ENCODE assay signal across 23 mouse cellular contexts in the genomic region with DNA sequence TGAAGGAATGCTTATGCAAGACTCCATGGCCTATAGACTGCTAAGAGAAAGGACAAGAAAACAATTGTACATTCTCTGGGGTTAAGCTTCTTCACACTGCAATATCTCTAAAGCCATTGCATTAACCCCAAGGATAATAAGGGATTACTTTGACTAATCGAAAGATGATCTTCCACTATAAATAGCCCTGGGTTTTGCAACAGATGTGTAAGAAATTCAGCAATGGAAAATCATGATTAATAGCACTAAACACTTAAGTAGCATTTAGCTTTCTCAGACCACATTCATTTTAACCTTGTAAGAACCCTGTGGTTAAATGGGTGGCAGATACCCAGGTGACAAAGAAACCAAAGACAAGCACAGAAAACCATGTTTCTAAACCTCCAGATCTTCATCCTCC.
DNase-seq lines count a peak whose midpoint lies in the region; TF ChIP-seq lines count a peak whose summit lies in the region.
"Had no signal": no experiment of that assay in that cellular context is flagged by ENCODE, and none has a peak within 500 bp of the region (broad histone marks: within the 10 kb centered on the region; RNA-seq: fewer than 3 reads in every experiment).

No protein-coding gene starts in this region.

- H3K9ac ChIP-seq in CH12.LX (ENCODE audit: insufficient read depth, low read depth) = no peak overlapping the region
- H3K9ac ChIP-seq: embryonic facial prominence, embryonic 13.5 days; embryonic facial prominence, embryonic 15.5 days; forebrain, embryonic 13.5 days; forebrain, embryonic 15.5 days; forebrain, postnatal 0 days had no signal

- TF ChIP-seq RAD21 in CH12.LX (IDR thresholded peaks at IDR 0.05; ENCODE audit: low read depth, low read length) = no peak

- no peak for DNase-seq in CH12.LX (ENCODE audit: extremely low read depth)
- DNase-seq in fat pad, adult 2 months (ENCODE audit: extremely low read depth, low read depth, low spot score) = peak; percentile 47
- DNase-seq in retina, postnatal 7 days (ENCODE audit: low read depth, low spot score) = peak; percentile 20
- DNase-seq in right cerebral cortex, postnatal 10 days (ENCODE audit: low spot score in 2 of 2) = no peak
- DNase-seq in kidney, adult 11 months = no peak
- no peak for DNase-seq in urinary bladder, postnatal 25 days (ENCODE audit: low spot score)
- DNase-seq: adrenal gland, adult 2 months; adrenal gland, postnatal 10 days; adrenal gland, postnatal 25 days; cerebellum, adult 11 months; cerebellum, adult 18-20 months; cerebellum, adult 8-10 months; cerebellum, adult 9-11 months; cerebellum, postnatal 14 days; cerebellum, postnatal 36 days; embryo, embryonic 11 days; forebrain, postnatal 0 days had no signal

- H3K4me3 ChIP-seq in C2C12 (ENCODE audit: insufficient read depth, poor library complexity, severe bottlenecking) (no peak overlapping the region), CH12.LX (replicated peaks in 1 of 3; ENCODE audit: low read depth in 2 of 3, low read length in 2 of 3, poor library complexity in 1 of 3) (no peak overlapping the region)
- H3K4me3 ChIP-seq: embryonic facial prominence, embryonic 13.5 days; embryonic facial prominence, embryonic 15.5 days; forebrain, embryonic 10.5 days; forebrain, embryonic 13.5 days; forebrain, embryonic 15.5 days had no signal

- H3K36me3 ChIP-seq in C2C12 (ENCODE audit: control insufficient read depth, insufficient read depth) = no peaks in the 10 kb centered on the region
- no peaks in the 10 kb centered on the region for H3K36me3 ChIP-seq in CH12.LX (replicated peaks in 1 of 2; ENCODE audit: control insufficient read depth in 1 of 2, insufficient read depth in 1 of 2, low read length in 1 of 2)
- H3K36me3 ChIP-seq: embryonic facial prominence, embryonic 13.5 days; embryonic facial prominence, embryonic 15.5 days; forebrain, embryonic 10.5 days; forebrain, embryonic 15.5 days had no signal

- no peak overlapping the region for H3K27ac ChIP-seq in CH12.LX (ENCODE audit: insufficient read depth, low read depth)
- H3K27ac ChIP-seq: embryonic facial prominence, embryonic 13.5 days; embryonic facial prominence, embryonic 15.5 days; forebrain, embryonic 10.5 days; forebrain, embryonic 13.5 days; forebrain, embryonic 15.5 days had no signal

- no peaks in the 10 kb centered on the region for H3K79me3 ChIP-seq in C2C12 (ENCODE audit: low read depth)

- H3K4me1 ChIP-seq in CH12.LX (ENCODE audit: control insufficient read depth in 1 of 2, insufficient read depth in 2 of 2) = peaks cover 18 to 25% of the 10 kb centered on the region in 2 experiments
- H3K4me1 ChIP-seq: embryonic facial prominence, embryonic 13.5 days; embryonic facial prominence, embryonic 15.5 days; forebrain, embryonic 10.5 days; forebrain, embryonic 13.5 days; forebrain, embryonic 15.5 days had no signal

- in situ Hi-C loops in CH12.LX (cut with MboI; ENCODE audit: low pct_ligation_motif_present, low pct_unique_long_range_greater_than_20kb, low sequenced_read_pairs) = no loop called here

- dilution Hi-C loops in CH12.LX (cut with MboI; ENCODE audit: extremely low pct_ligation_motif_present, extremely low pct_unique_long_range_greater_than_20kb, low sequenced_read_pairs) = no loop called here

- H3K27me3 ChIP-seq in C2C12 (ENCODE audit: control insufficient read depth, insufficient read depth, insufficient read length) (no peaks in the 10 kb centered on the region), CH12.LX (replicated peaks) (no peaks in the 10 kb centered on the region)
- H3K27me3 ChIP-seq: embryonic facial prominence, embryonic 13.5 days; embryonic facial prominence, embryonic 15.5 days; forebrain, embryonic 13.5 days; forebrain, embryonic 15.5 days had no signal

- no peaks in the 10 kb centered on the region for H3K79me2 ChIP-seq in C2C12 (ENCODE audit: control insufficient read depth, insufficient read depth)
- H3K79me2 ChIP-seq in CH12.LX (replicated peaks; ENCODE audit: control insufficient read depth, extremely low read depth, insufficient read depth, poor library complexity, severe bottlenecking) = no peaks in the 10 kb centered on the region

- H3K9me3 ChIP-seq in CH12.LX (replicated peaks; ENCODE audit: low read length) = no peaks in the 10 kb centered on the region
- H3K9me3 ChIP-seq: embryonic facial prominence, embryonic 13.5 days; embryonic facial prominence, embryonic 15.5 days; forebrain, embryonic 10.5 days; forebrain, embryonic 13.5 days; forebrain, embryonic 15.5 days had no signal

- peak; percentile 73 for TF ChIP-seq EP300 in CH12.LX (IDR thresholded peaks at IDR 0.05; ENCODE audit: low read length)

- TF ChIP-seq POLR2A in CH12.LX (IDR thresholded peaks at IDR 0.05; ENCODE audit: low read depth, low read length) = no peak

- no peak overlapping the region for H3ac ChIP-seq in C2C12 (ENCODE audit: control insufficient read depth, insufficient read length, low read depth)

- TF ChIP-seq CTCF in C2C12 (IDR thresholded peaks at IDR 0.05; ENCODE audit: control insufficient read depth, insufficient read depth, insufficient read length) (no peak), CH12.LX (conservative IDR thresholded peaks at IDR 0.05 in 1 of 2, IDR thresholded peaks at IDR 0.05 in 1 of 2; ENCODE audit: low read depth in 2 of 2, low read length in 2 of 2) (no peak)

- no peak overlapping the region for H3K4me2 ChIP-seq in CH12.LX (ENCODE audit: insufficient read depth, low read depth, poor library complexity, severe bottlenecking)
- H3K4me2 ChIP-seq: embryonic facial prominence, embryonic 13.5 days; embryonic facial prominence, embryonic 15.5 days; forebrain, embryonic 13.5 days; forebrain, embryonic 15.5 days had no signal

TF ChIP-seq in C2C12, 6 proteins besides CTCF, POLR2A, EP300 and RAD21:
- TF ChIP-seq MYOG (IDR thresholded peaks at IDR 0.05; ENCODE audit: control insufficient read depth, extremely low read depth, insufficient read length) (no peak), USF1 (IDR thresholded peaks at IDR 0.05; ENCODE audit: low read depth) (no peak), MAX (IDR thresholded peaks at IDR 0.05) (no peak), FOSL1 (IDR thresholded peaks at IDR 0.05; ENCODE audit: insufficient read depth, low read length, poor library complexity, severe bottlenecking) (no peak), MYOD1 (IDR thresholded peaks at IDR 0.05; ENCODE audit: control insufficient read depth, insufficient read length, low read depth) (no peak), CEBPB (IDR thresholded peaks at IDR 0.05; ENCODE audit: low read depth) (peak; percentile 57)

TF ChIP-seq in CH12.LX, 34 proteins besides CTCF, POLR2A, EP300 and RAD21:
- TF ChIP-seq IRF4 (IDR thresholded peaks at IDR 0.05; ENCODE audit: low read depth, low read length) (peak; percentile 60; the same call in 1 of the 2 replicates), USF2 (conservative IDR thresholded peaks at IDR 0.05; ENCODE audit: low read depth, low read length) (no peak), CHD2 (IDR thresholded peaks at IDR 0.05; ENCODE audit: low read length) (0 out of 2 replicates have a peak, but pooled peaks have one; percentile 16), MYC (IDR thresholded peaks at IDR 0.05; ENCODE audit: low read depth, low read length) (no peak), POLR2AphosphoS2 (IDR thresholded peaks at IDR 0.05; ENCODE audit: low read depth, low read length) (no peak), MAX (IDR thresholded peaks at IDR 0.05; ENCODE audit: low read length) (no peak), MEF2A (IDR thresholded peaks at IDR 0.05; ENCODE audit: borderline replicate concordance, low read depth, low read length) (peak; percentile 50; the same call in 1 of the 2 replicates), ETS1 (conservative IDR thresholded peaks at IDR 0.05; ENCODE audit: low read depth, low read length) (peak; percentile 38), CHD1 (IDR thresholded peaks at IDR 0.05; ENCODE audit: low read depth, low read length) (no peak), ZMIZ1 (IDR thresholded peaks at IDR 0.05; ENCODE audit: low read depth, low read length) (no peak), KAT2A (IDR thresholded peaks at IDR 0.05; ENCODE audit: insufficient replicate concordance, low read length) (no peak), TBP (conservative IDR thresholded peaks at IDR 0.05; ENCODE audit: low read depth, low read length) (no peak), GABPA (IDR thresholded peaks at IDR 0.05; ENCODE audit: insufficient replicate concordance, low read depth, low read length) (no peak), TCF12 (IDR thresholded peaks at IDR 0.05; ENCODE audit: low read depth, low read length) (no peak), JUND (conservative IDR thresholded peaks at IDR 0.05; ENCODE audit: low read depth, low read length) (0 out of 2 replicates have a peak, but pooled peaks have one; percentile 44), JUN (IDR thresholded peaks at IDR 0.05; ENCODE audit: insufficient read depth, low read depth, low read length) (no peak), BHLHE40 (IDR thresholded peaks at IDR 0.05; ENCODE audit: low read depth, low read length) (0 out of 2 replicates have a peak, but pooled peaks have one; percentile 33), MXI1 (IDR thresholded peaks at IDR 0.05; ENCODE audit: low read depth, low read length) (no peak), HCFC1 (IDR thresholded peaks at IDR 0.05; ENCODE audit: low read depth, low read length) (no peak), ZC3H11A (IDR thresholded peaks at IDR 0.05; ENCODE audit: low read depth, low read length) (no peak)

Comparison
In these comparisons a context has a peak if more than half of its experiments do, and no peak if none do; other contexts are left out.
1. DNase-seq: peak in fat pad, adult 2 months (single experiment) and retina, postnatal 7 days (single experiment); none in CH12.LX (single experiment), right cerebral cortex, postnatal 10 days (0 of 2), kidney, adult 11 months (single experiment) and urinary bladder, postnatal 25 days (single experiment).